Mouse (Mus musculus) cerebellum, postnatal 25 days (tissue): ENCODE measurements around the gene BC051019.

Experiments used
- DNase-seq, 2 experiments: peaks; one replicate each; pipeline ENCODE4 v3.0.0; 2021; ENCODE audit warnings: mixed read lengths in 2 of 2

The BC051019 gene

DNA sequence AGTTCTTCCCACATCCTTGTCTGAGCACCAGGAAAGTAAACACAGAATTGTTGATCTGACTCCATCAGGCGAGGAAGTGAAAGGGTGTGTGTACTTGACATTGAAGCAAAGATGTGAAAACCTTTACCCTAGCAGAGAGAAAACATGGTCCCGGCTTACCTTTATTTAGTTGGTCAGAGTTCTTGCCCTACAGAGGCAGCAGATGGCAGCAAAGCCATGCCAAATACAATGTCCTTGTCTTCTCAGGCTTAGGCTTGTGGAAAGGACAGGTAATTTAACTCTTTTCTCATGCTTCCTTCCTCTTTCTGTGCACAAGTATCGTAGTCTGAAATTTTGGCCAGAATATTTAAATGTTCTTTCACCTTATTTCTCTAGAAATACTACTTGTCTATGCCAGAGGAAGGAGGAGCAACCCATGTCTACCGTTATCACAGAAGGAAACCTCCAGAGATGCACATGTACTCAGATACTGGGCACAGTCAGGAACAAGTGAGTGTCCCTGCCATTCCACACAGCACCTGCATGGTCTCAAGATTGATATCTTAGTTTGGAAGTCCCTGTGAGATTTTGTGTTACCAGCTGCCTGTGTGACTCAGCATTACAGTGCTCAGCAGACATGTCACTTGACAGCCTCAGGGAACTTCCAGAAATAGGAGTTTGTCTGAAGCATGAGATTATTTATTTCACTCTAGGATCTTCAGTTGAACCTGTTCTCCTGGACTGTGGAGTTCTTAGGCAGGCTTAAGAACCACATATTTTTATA is 16.4 kb downstream of the BC051019 start:
- DNase-seq, result peak; percentile 75 to 83

DNA sequence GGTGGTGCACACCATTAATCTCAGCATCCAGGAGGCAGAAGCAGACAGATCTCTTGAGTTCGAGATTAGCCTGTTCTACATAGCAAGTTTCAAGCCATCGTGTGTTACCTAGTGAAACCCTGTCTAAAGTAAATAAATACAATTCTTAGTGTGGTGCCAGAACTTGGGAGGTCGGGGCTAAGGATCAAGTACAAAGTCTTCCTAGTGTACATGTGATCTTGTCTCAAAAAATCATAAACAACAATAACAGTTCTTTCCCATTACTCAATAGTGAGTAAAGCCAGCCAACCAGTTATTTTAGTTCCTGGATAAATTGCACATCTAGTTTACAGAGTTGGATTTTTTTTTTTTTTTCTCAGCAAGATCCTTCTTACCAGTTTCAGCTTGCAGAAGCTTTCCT is 19.2 kb downstream of the BC051019 start:
- DNase-seq, result no peak

DNA sequence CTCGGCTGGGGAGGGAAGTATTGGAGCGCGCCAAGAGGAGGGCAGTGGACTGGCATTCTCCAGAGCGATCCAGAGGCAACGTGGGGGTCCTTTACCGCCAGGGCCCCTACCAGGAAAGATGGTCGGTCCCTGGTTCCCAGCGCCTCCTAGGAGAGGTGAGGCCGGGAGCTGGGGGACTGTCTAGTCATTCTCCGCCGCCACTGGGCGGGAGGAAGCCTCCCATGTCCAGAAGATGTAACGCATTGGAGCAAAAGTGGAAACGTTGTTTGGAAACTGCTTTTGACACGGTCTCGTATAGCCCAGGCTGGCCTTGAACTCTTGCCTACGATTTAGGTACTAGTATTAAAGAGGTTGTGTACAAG is 19.7 kb downstream of the BC051019 start:
- no peak for DNase-seq

DNA sequence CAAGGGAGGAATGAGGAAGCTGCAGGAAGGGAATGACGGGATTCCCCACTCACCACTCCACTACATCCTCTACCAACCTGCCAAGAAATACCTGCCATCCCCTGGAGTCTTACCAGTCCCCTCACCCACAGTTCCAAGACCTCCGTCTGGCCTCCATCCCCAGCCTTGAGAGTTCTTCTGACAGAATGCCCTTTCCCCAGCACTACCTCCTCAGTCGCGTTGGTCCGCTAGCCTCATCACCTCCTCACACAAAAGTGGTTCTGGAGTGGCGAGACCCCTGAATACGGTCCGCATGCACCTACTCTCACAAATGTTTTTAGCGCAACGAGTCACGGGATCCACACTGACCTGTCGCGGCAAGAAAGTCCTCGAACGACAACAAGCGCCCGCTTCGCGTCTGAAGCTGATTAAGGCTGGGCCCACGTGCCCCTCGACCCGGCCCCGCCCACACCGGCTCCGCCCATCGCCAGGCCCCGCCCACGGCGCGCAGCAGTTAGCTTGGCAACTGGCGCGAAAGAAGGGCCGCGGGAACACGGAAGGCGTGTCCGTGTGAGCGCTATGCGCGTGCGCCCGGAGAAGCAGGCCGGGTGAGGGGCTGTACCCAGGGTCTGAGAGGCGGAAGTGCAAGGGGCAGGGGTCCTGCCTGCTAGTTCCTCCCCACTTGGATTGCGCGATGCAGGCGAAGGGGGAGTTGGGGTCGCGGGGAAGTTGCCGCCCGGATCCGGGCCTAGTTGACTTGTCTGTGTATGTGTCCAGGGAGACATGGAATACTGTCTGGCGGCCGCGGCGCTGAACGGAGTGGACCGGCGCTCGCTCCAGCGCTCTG is 20.2 kb downstream of the BC051019 start, which contains the start of the genes St5 and Akip1:
St5 (minus strand) TSS at position 416 of the 826 bp plus-strand sequence.
Akip1 (plus strand) TSS at position 501 of the 826 bp plus-strand sequence.
- peak; percentile 90 to 95 for DNase-seq

DNA sequence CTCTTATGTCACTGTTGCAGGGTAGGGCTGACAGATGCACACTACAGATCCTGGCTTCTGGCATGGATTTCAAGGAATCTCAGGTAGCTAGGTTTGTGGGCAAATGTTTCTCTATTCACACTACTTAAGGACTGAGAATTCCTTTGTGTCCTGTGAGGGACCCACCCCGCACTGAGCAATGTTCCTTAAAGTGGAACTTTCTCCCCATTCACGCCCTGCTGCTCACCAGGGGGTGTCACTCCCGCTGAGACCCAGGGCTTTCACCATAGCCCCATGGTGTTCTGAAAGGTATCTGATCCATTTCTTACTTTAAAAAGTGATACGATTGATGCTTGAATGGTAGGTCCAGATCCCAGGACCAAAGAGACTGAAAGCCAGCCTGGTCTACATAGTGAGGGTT is 20.9 kb downstream of the BC051019 start:
- DNase-seq, result peak in 1 of 2 experiments; percentile 32

DNA sequence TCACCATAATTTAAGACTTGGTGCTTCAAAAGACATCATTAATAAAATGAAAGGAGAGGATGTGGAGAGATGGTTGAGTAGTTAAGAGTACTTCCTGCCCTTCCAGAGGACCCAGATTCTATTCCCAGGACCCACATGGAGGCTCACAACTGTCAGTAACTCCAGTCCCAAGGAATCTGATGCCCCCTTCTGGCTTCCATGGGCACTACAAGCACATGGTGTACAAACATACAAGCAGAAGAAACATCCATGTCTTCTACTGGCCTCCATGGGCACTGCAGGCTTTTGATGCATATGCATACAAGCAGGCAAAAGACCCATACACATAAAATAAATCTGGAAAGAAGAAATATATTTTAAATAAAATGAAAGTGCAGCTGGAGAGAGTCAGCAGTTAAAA is 23.4 kb downstream of the BC051019 start:
- no peak for DNase-seq

DNA sequence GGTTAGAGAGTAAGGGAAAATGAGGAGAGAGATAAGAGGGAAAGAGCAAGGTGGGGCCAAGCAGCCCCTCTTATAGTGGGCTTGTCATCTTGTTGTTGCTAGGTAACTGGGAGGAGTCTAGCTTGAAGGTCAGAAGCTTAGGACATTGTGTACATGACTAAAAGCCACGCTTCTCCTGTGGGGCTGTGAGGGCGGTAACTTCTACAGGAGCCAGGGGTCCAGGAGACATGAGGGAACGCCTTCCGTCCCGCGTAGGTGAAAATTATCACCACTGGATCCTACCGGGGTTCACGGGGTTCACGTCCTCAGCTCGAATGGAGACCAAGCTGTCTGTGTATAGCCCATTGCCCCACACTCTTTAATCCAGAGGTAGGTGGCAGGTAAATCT is 28.3 kb downstream of the BC051019 start:
- DNase-seq, result no peak

DNA sequence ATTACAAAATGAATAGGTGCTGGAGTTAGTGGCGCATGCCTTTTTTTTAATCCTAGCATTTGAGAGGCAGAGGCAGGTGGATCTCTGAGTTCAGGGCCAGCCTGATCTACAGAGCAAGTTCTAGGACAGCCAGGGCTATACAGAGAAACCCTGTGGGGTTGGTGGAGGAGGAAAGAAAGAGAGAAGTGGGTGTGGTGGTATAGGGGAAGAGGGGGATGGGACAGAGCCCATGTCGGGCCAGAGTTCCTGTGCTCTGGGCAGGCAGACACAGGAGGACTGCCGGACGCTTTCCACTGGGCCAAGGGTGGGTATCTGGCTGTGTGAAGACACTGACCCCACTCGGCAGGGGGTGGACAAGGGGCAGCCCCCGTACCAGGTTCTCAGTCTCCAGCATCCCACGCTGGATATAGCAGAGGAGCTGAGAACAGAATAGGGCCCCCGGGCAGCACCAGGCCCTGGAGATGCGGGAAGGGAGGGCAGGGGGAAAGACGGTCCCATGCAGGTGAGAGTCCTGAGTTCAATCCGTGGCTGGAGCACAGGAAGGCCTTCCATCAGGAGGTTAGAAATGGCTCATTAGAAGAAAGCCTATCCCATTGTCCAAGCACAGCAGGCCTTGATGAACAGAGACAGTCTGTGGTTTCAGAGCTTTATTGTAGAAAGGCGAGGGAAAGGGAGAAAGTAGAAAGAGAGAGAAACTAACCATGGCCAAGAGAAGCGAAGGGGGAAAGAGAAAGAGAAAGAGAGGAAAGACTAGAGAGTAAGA is 28.9 kb downstream of the BC051019 start:
- no peak for DNase-seq

DNA sequence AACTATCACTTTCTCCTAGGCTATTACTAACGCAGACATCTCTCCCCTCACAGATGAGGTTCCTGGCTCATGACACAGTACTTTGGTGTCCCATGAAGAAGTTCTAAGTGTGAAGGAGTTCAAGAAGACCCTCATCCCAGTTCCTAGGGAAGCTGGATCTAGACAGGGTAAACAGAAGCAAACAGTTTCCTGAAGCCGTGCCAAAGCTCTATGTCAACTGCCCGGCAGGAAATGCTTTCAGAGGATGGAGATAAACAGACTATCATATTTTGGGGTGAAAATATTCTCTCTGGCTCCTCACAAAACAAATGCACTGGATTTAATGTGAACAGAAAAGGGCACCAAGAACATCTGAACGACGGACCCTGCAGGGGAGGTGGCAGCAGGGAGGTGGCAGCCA is 32.7 kb downstream of the BC051019 start:
- DNase-seq, result no peak

DNA sequence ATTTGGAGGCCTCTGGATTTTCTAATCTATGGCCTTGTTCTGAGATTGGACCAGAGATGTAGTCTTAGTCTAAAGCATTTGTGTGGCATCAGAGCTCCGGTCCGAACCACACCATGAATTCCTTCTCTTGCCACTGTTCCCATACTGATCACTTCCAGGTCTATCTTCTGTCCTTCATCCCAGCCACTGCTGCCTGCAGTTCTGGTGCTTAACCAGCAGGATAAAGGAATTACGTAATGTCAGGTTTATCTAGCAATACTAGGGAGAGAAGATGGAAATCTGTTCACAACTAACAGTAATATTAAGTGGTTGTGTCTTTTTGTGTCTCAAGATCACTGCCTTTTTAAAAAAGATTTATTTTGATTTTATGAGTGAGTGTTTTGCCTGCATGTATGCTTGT is 33.5 kb downstream of the BC051019 start:
- DNase-seq, result no peak

DNA sequence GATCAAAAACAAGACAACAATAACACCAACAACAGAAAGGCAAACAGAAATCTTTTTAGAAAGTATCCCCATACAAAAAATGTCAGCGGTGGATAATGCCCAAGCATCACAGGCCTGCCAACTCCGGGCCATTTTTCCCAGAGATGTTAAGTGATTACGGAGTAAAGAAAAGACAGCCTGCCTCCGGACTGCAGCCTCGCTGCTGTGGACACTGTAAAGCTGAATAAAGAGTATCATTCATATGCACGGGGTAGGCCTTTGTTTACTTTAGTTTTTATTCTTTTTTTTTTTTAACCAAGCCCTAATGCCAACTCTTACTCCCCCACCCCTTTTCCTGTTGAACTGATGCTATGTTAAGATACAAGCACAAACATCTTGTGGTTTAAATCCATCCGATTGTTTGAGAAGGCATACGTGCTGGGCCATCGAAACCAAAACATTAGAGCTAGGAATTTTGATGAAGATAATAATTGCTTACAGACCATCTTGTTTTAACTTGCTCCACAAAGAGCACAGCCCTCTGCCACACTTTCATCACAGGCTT is 37.0 kb downstream of the BC051019 start:
- DNase-seq, result no peak

DNA sequence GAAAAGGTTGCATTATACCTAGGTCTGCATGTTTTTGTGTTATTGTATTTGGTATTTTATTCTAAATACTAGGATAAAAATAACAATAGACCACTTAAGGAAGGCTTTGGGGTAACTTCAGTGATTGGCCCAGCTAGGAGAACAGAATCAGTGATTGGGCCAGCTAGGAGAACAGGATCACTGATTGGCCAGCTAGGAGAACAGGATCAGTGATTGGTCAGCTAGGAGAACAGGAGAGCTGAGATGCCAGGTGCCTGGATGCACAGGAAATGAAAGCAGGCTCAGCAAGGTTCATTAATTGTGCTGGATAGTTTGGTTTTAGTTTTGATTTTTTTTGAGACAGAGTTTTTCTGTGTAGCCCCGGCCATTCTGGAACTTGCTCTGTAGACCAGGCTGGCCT is 42.8 kb downstream of the BC051019 start:
- DNase-seq, result no peak

DNA sequence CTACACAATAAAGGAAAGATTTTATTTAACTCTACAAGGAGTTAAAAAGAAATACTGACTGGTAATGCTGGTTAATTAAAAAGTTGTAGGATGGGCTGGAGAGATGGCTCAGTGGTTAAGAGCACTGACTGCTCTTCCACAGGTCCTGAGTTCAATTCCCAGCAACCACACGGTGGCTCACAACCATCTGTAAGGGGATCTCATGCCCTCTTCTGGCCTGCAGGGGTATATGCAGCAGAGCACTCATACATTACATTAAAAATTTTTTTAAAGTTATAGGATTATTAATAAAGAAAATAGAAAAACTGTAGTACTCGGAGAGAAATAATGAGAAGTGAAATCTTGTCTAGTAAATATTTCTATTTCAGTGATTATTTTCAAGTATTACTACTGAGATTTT is 43.4 kb downstream of the BC051019 start:
- no peak for DNase-seq

DNA sequence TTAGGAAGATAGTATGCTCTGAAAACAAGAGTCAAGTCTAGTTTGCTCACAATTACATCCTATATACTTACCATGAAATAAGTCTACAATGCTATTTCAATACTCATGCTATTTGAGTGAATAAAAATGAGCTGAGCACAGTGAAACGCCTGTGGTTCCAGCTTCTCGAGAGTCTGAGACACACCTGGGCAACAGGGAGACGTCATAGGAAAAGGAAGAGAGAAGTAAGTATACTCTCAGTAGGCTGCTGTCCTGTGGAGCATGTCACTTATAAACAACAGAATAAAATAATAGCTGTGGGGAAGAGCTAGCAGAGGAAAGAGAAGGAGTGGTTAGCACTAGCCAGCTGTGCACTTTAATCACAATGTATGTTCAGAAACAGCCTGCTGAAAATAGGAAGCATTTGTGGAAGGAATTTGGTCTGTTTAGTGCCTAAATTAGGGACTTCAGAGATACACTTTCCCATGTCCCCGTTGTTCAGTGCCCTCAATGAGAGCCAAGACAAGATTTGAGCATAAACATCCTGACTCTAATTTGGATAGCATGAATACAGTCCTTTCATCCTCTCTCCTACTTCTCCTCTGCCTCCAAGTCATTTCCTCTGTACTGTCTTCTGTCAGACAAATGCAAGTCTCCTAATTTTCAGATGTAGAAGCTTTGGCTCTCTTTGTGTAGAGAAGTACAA is 48.6 kb downstream of the BC051019 start:
- no peak for DNase-seq

DNA sequence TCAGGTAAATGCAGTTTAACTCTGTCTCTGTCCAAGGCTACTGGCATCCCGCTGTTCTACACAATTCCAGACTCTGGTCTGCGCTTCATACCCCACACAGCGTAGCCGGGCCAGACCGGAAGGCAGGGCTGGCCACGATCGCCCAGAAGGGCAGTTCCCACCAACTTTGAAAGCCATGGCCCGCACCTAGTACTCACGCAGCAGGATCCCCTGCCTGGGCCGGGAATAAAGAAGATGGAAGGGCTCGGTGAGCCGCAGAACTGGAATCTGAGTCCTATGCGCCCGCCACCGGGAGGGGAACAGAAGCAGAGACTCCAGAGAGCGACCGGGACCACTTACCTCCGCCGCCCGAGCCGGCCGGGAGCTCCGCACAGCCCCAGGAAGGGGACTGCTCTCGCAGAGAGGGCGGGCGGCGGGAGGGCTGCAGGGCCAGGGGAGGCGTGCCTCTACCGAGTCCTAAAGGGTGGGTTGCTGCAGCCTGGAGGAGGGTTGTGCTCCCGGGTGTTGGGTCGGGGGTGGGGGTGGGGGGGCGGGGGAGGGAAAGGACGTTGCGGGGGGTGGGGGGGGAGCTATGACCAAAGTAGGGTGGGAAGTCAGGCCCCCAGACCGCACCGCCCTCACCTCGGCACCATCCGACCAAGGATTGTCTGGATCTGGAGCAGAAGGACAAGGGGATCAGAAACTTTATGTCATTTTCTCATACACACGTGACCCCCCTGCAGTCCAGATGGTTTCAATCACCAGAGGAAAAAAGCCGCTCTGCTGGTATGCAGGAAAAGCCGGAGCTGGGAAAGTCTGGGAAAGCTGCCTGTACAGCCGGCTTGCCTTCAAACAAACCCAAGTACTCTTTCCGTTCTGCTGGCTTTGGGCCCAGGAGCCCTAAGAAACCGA is 51.8 kb downstream of the BC051019 start:
- peak; percentile 68 to 75 for DNase-seq

DNA sequence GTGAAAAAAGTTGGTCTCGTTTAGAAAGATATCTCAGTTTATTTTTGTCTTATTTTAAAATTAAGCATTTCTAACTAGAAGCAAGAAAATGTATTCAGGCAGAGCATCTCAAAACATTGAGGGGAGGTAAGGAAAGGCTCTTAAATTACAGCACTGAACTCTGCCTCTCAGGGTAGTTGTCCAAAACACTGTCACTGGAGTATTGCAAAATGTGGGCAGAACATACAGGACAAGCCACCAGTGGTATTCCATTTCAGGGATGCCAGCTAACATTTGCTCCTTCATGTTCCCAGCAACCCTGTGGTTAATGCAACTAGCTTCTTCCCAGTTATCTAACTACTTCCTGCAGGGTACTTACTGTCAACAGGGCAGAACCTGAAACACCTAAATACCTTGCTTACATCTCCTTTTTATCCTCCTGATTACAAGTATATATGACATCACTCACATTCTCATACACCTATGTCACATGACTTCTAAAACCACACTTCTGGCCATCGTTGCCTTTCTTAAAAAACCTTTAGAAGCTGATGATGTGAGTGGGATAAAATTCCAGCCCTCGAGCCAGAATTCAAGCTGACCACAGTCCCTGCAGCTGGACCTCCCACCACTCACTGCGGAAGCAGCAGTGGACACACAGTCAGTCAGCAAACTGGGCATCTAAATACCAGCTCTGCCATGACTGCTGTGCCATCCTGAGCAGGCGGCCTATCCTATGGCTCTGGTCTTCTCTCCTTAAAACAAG is 54.1 kb downstream of the BC051019 start:
- DNase-seq, result no peak

DNA sequence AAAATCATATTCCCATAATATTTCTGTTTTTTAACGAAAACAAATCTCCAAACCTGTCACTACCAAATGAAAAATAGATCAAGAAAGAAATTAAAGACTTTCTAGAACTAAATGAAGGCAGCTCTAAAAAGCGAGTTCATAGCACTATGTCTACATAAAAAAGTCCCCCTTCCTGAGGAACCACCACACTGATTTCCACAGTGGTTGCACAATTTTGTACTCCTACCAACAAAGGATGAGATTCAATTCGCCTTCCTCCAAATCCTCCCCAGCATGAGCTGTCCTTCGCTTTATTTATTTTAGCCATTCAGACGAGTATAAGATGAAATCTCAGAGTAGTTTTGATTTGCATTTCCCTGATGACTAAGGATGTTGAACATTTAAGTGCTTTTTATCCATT is 57.0 kb downstream of the BC051019 start:
- DNase-seq, result no peak

DNA sequence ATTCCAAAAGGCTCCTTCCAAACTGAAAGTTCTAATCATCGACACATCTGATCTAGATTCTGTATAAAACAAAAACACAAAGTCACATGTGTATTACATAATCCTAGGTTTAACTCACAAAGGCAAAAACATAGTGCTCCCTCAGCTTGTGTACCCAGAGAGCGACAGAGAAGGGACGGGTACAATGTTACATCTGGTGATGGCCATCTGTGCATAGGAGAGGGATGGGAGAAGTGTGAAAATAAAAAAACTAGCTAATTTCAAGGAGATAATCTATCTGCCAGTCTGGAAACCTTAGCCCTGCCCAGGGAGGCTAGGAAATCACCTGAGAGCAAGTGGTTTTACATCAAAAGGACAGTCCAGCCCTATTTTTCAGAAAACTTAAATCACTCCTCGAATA is 61.0 kb downstream of the BC051019 start:
- DNase-seq, result no peak
